Mouse (Mus musculus) CH12.LX (cell line): ENCODE results near the gene Itgad. TPM values are rescaled to one million over a fixed set of nuclear protein-coding genes. Genes with fewer than 3 reads are reported as not detected.

Source experiments
- DNase-seq: peaks from one replicate; pipeline ENCODE4 v3.0.0-alpha.2; 2013; ENCODE audit errors: extremely low read depth
- H3K27ac ChIP-seq: 2 replicates; pipeline ENCODE4 v1.5.1; 2012; ENCODE audit warnings: low read depth, mild to moderate bottlenecking, control low read depth, moderate library complexity; ENCODE audit not compliant: insufficient read depth
- H3K27me3 ChIP-seq: replicated peaks from 2 replicates; pipeline ENCODE3; 2012; ENCODE audit warnings: inconsistent platforms
- H3K36me3 ChIP-seq, 2 experiments: replicated peaks in 1 of 2; 2 replicates each; pipeline versions ENCODE3 to v1.6.1; 2012; ENCODE audit warnings: inconsistent platforms in 1 of 2, low read length in 1 of 2, mild to moderate bottlenecking in 1 of 2, mixed read lengths in 1 of 2, moderate library complexity in 1 of 2; ENCODE audit not compliant: control insufficient read depth in 1 of 2, insufficient read depth in 1 of 2
- H3K4me1 ChIP-seq, 2 experiments: 2 replicates each; pipeline ENCODE4 v1.6.1; 2012; ENCODE audit warnings: inconsistent platforms in 1 of 2, moderate library complexity in 1 of 2; ENCODE audit not compliant: insufficient read depth in 2 of 2, control insufficient read depth in 1 of 2
- H3K4me2 ChIP-seq: 2 replicates; pipeline ENCODE4 v1.6.1; 2012; ENCODE audit warnings: low read depth, mild to moderate bottlenecking, control low read depth; ENCODE audit not compliant: poor library complexity, insufficient read depth, severe bottlenecking
- H3K4me3 ChIP-seq, 3 experiments: fragments of 150-350 bp in 1 of 3; sonication (generic) in 1 of 3; replicated peaks in 1 of 3; 2 replicates each; pipeline versions ENCODE3 to v1.5.1; 2011 to 2012; ENCODE audit warnings: low read depth in 2 of 3, low read length in 2 of 3, mild to moderate bottlenecking in 2 of 3, moderate library complexity in 2 of 3, control low read depth in 1 of 3, improper control_type of control experiment in 1 of 3, inconsistent platforms in 1 of 3, mixed read lengths in 1 of 3; ENCODE audit not compliant: poor library complexity in 1 of 3
- H3K79me2 ChIP-seq: replicated peaks from 2 replicates; pipeline ENCODE4 v1.6.1; 2012; ENCODE audit warnings: mild to moderate bottlenecking, moderate library complexity; ENCODE audit not compliant: control insufficient read depth, poor library complexity, insufficient read depth, severe bottlenecking; ENCODE audit errors: extremely low read depth
- H3K9ac ChIP-seq: 2 replicates; pipeline ENCODE4 v1.6.1; 2012; ENCODE audit warnings: low read depth, mild to moderate bottlenecking, control low read depth, moderate library complexity; ENCODE audit not compliant: insufficient read depth
- H3K9me3 ChIP-seq: replicated peaks from 2 replicates; pipeline ENCODE3; 2012; ENCODE audit warnings: low read length, inconsistent platforms, mixed read lengths
- CHD1 ChIP-seq: IDR thresholded peaks from 2 replicates; pipeline ENCODE4 v1.6.1; 2012; ENCODE audit warnings: low read depth, low read length, improper control_type of control experiment, inconsistent platforms
- E2F4 ChIP-seq: IDR thresholded peaks from 2 replicates; pipeline ENCODE4 v1.6.1; 2011; ENCODE audit warnings: low read depth, low read length, improper control_type of control experiment; ENCODE audit not compliant: insufficient replicate concordance
- ELF1 ChIP-seq: IDR thresholded peaks from 2 replicates; pipeline ENCODE4 v1.6.1; 2014; ENCODE audit warnings: low read depth, mild to moderate bottlenecking, inconsistent platforms, low read length, improper control_type of control experiment
- HCFC1 ChIP-seq: IDR thresholded peaks from 2 replicates; pipeline ENCODE4 v1.6.1; 2012; ENCODE audit warnings: low read depth, mild to moderate bottlenecking, inconsistent platforms, low read length, improper control_type of control experiment
- IRF4 ChIP-seq: IDR thresholded peaks from 2 replicates; pipeline ENCODE4 v1.6.1; 2014; ENCODE audit warnings: low read depth, mild to moderate bottlenecking, inconsistent platforms, low read length, improper control_type of control experiment
- MAFK ChIP-seq: IDR thresholded peaks from 2 replicates; pipeline ENCODE4 v1.6.1; 2011; ENCODE audit warnings: low read length, improper control_type of control experiment; ENCODE audit not compliant: insufficient replicate concordance
- MAX ChIP-seq: IDR thresholded peaks from 2 replicates; pipeline ENCODE4 v1.6.1; 2011; ENCODE audit warnings: low read length, improper control_type of control experiment
- MAZ ChIP-seq: IDR thresholded peaks from 2 replicates; pipeline ENCODE4 v1.6.1; 2012; ENCODE audit warnings: low read depth, mild to moderate bottlenecking, inconsistent platforms, low read length, improper control_type of control experiment, moderate library complexity
- MEF2A ChIP-seq: IDR thresholded peaks from 2 replicates; pipeline ENCODE4 v1.6.1; 2014; ENCODE audit warnings: low read depth, mild to moderate bottlenecking, inconsistent platforms, low read length, improper control_type of control experiment, borderline replicate concordance
- MXI1 ChIP-seq: IDR thresholded peaks from 2 replicates; pipeline ENCODE4 v1.6.1; 2011; ENCODE audit warnings: mild to moderate bottlenecking, low read depth, low read length, improper control_type of control experiment
- NRF1 ChIP-seq: IDR thresholded peaks from 2 replicates; pipeline ENCODE4 v1.6.1; 2014; ENCODE audit warnings: low read depth, mild to moderate bottlenecking, inconsistent platforms, low read length, improper control_type of control experiment, moderate library complexity
- POLR2AphosphoS2 ChIP-seq: IDR thresholded peaks from 2 replicates; pipeline ENCODE4 v1.6.1; 2011; ENCODE audit warnings: low read depth, low read length, improper control_type of control experiment
- RCOR1 ChIP-seq: conservative IDR thresholded peaks from 2 replicates; pipeline ENCODE4 v1.6.1; 2012; ENCODE audit warnings: low read depth, mild to moderate bottlenecking, inconsistent platforms, low read length, improper control_type of control experiment
- SIN3A ChIP-seq: IDR thresholded peaks from 2 replicates; pipeline ENCODE4 v1.6.1; 2012; ENCODE audit warnings: low read length, improper control_type of control experiment, inconsistent platforms
- SMC3 ChIP-seq: IDR thresholded peaks from 2 replicates; pipeline ENCODE4 v1.6.1; 2011; ENCODE audit warnings: low read depth, low read length, improper control_type of control experiment
- TBP ChIP-seq: conservative IDR thresholded peaks from 2 replicates; pipeline ENCODE4 v1.6.1; 2011; ENCODE audit warnings: low read depth, low read length, improper control_type of control experiment
- TCF12 ChIP-seq: IDR thresholded peaks from 2 replicates; pipeline ENCODE4 v1.6.1; 2014; ENCODE audit warnings: low read depth, mild to moderate bottlenecking, inconsistent platforms, low read length, improper control_type of control experiment
- UBTF ChIP-seq: IDR thresholded peaks from 2 replicates; pipeline ENCODE4 v1.6.1; 2012; ENCODE audit warnings: low read depth, mild to moderate bottlenecking, inconsistent platforms, low read length, improper control_type of control experiment, moderate library complexity
- USF1 ChIP-seq: IDR thresholded peaks from 2 replicates; pipeline ENCODE4 v1.6.1; 2014; ENCODE audit warnings: low read depth, mild to moderate bottlenecking, inconsistent platforms, low read length, improper control_type of control experiment
- dilution Hi-C: fragments of 300-500 bp; cut with MboI; formaldehyde crosslinking; loops from 2 replicates; pipeline ENCODE4 v1.14.3; 2020; ENCODE audit warnings: low sequenced_read_pairs; ENCODE audit not compliant: extremely low pct_unique_long_range_greater_than_20kb, extremely low pct_ligation_motif_present
- in situ Hi-C: fragments of 300-500 bp; cut with MboI; formaldehyde crosslinking; loops from 3 replicates; pipeline ENCODE4 v1.14.3; 2019; ENCODE audit warnings: low sequenced_read_pairs, low pct_ligation_motif_present, low pct_unique_long_range_greater_than_20kb, mixed read lengths
- polyA plus RNA-seq: library from polyadenylated mRNA; unstranded; fragments of >175 nt; gene quantifications from 2 replicates; pipeline ENCODE4 v1.2.1, GENCODE M21; 2012; ENCODE audit warnings: low read depth; ENCODE audit not compliant: insufficient read length
- total RNA-seq, 2 experiments: library from RNA; depleted of rRNA; stranded (reverse); fragments of 300-350 nt in 1 of 2; fragments of >200 nt in 1 of 2; gene quantifications; 2 replicates each; pipeline ENCODE4 v1.2.3; 2012 to 2014

The Itgad gene
- total and polyA plus RNA-seq, 3 experiments = not detected

DNA sequence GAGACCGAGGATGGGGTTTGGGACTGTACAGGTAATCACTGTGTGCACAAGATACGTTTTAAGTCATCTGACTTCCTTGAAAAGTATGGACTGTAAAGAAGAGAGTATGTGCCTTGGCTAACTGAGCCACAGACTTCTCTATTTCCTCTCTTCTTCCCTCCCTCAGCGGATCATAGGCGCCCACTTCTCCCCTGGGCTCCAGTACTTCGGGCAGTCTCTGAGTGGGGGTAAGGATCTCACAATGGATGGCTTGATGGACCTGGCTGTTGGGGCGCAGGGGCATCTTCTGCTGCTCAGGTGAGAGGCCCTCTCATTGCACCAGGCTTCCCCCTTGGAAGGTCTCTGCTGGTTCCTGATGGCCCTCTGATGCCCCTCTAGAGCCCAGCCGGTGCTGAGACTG is 46.7 kb upstream of the Itgad start:
- H3K9me3 ChIP-seq = no peaks in the 10 kb centered on the region
- in situ Hi-C loops (no loop called here), dilution Hi-C loops (no loop called here)
- TF ChIP-seq RCOR1 = no peak
- TF ChIP-seq TCF12 = no peak
- TF ChIP-seq USF1 = no peak
- H3K4me1 ChIP-seq = 0 out of 4 replicates have a peak, but pooled peaks cover 0 to 2% of the 10 kb centered on the region in 2 experiments
- H3K79me2 ChIP-seq = no peaks in the 10 kb centered on the region
- no peak overlapping the region for H3K4me3 ChIP-seq
- peaks cover 33% of the 10 kb centered on the region for H3K27me3 ChIP-seq
- no peaks in the 10 kb centered on the region for H3K36me3 ChIP-seq
- no peak overlapping the region for H3K9ac ChIP-seq
- no peak overlapping the region for H3K27ac ChIP-seq
- no peak for DNase-seq
- no peak overlapping the region for H3K4me2 ChIP-seq

DNA sequence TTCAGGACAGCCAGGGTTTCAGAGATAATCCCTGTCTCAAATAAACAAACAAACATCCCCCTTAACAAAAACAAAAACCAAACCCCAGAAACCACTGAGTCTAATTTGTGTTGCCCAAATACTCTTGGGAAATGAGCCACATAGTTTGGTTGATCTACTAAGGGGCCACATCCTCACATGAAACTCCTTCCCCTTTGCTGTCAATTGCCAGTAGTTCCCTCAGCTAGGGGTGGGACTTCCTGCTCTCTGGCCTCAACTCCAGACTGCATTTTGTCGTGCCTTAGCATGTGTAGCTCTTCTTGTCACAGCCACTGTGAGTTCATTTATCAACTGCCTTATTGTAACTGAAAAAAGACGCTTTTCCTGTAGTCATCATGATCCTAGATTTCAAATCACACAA is 43.9 kb upstream of the Itgad start:
- no peaks in the 10 kb centered on the region for H3K36me3 ChIP-seq
- no peak for DNase-seq

DNA sequence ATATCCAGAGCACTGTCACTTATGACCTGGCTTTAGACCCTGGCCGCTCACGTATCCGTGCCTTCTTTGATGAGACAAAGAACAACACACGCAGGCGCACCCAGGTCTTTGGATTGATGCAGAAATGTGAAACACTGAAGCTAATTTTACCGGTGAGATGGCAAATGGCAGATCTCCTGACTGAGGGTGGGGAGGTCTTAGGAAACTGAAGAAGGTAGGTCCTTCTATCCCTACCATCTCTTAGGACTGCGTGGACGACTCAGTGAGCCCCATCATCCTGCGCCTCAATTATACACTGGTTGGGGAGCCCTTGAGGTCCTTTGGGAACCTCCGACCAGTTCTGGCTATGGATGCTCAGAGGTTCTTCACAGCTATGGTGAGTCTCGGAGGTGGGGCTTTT is 42.0 kb upstream of the Itgad start:
- in situ Hi-C loops = loop anchor here (5.0 kb wide), 1 partner anchor 80 kb away; no protein-coding TSS in a partner anchor

More for the DNA sequence above, 43.9 kb upstream of the Itgad start:
- H3K27me3 ChIP-seq = peaks cover 25% of the 10 kb centered on the region
- TF ChIP-seq MXI1 (no peak), CHD1 (no peak), SMC3 (no peak)
- no peaks in the 10 kb centered on the region for H3K9me3 ChIP-seq
- no peak overlapping the region for H3K27ac ChIP-seq
- H3K4me1 ChIP-seq = 0 out of 4 replicates have a peak, but pooled peaks cover 0 to 2% of the 10 kb centered on the region in 2 experiments
- no peak overlapping the region for H3K4me2 ChIP-seq
- no peaks in the 10 kb centered on the region for H3K79me2 ChIP-seq
- dilution Hi-C loops (no loop called here), in situ Hi-C loops (loop anchor here (5.0 kb wide), 1 partner anchor 82 kb away; no protein-coding TSS in a partner anchor)
- H3K9ac ChIP-seq = no peak overlapping the region
- no peak overlapping the region for H3K4me3 ChIP-seq

More for the DNA sequence above, 42.0 kb upstream of the Itgad start:
- Histone ChIP-seq H3K4me2 (no peak overlapping the region), H3K27ac (no peak overlapping the region), H3K9ac (no peak overlapping the region), H3K27me3 (peaks cover 24% of the 10 kb centered on the region), H3K9me3 (no peaks in the 10 kb centered on the region), H3K79me2 (no peaks in the 10 kb centered on the region), H3K36me3 (no peaks in the 10 kb centered on the region), H3K4me3 (no peak overlapping the region), H3K4me1 (peaks cover 0 to 2% of the 10 kb centered on the region in 2 experiments; a peak in 1 of 4 replicates)
- TF ChIP-seq E2F4 (no peak), RCOR1 (no peak), UBTF (no peak), POLR2AphosphoS2 (no peak), MAX (no peak), MAZ (no peak), SIN3A (no peak), TBP (no peak), MEF2A (no peak), HCFC1 (no peak), MAFK (no peak), NRF1 (no peak), IRF4 (no peak), ELF1 (no peak)
- dilution Hi-C loops = no loop called here
- DNase-seq = no peak
